Mouse (Mus musculus) neural tube, embryonic 14.5 days (tissue): Measurements from ENCODE around the gene Ccdc63. TPM values are rescaled to one million over a fixed set of nuclear protein-coding genes. Genes with fewer than 3 reads are reported as not detected.

Experiments
- ATAC-seq: fragments of 200-750 bp; cut with Nextera tagmentation; 2 replicates; pipeline ENCODE4 v1.8.0; 2017; ENCODE audit warnings: low read depth, mild to moderate bottlenecking, moderate TSS enrichment, moderate library complexity
- H3K27ac ChIP-seq: fragments of 300-500 bp; sonication (generic); 2 replicates; pipeline ENCODE4 v1.5.1; 2014; ENCODE audit warnings: low read depth, mild to moderate bottlenecking, control low read depth, low read length, moderate library complexity, mixed read lengths
- H3K27me3 ChIP-seq: fragments of 300-500 bp; sonication (generic); 2 replicates; pipeline ENCODE4 v1.6.1; 2014; ENCODE audit warnings: low read length; ENCODE audit not compliant: control insufficient read depth, insufficient read depth
- H3K36me3 ChIP-seq: fragments of 300-500 bp; sonication (generic); 2 replicates; pipeline ENCODE4 v1.6.1; 2014; ENCODE audit warnings: low read length, mixed read lengths; ENCODE audit not compliant: control insufficient read depth, insufficient read depth
- H3K4me1 ChIP-seq: fragments of 300-500 bp; sonication (generic); 2 replicates; pipeline ENCODE4 v1.6.1; 2014; ENCODE audit warnings: low read length; ENCODE audit not compliant: control insufficient read depth, insufficient read depth
- H3K4me2 ChIP-seq: fragments of 300-500 bp; sonication (generic); 2 replicates; pipeline ENCODE4 v1.6.1; 2014; ENCODE audit warnings: mild to moderate bottlenecking, low read depth, low read length, control low read depth
- H3K4me3 ChIP-seq: fragments of 300-500 bp; sonication (generic); 2 replicates; pipeline ENCODE4 v1.5.1; 2014; ENCODE audit warnings: low read depth, low read length, control low read depth, mixed read lengths
- H3K9ac ChIP-seq: fragments of 300-500 bp; sonication (generic); replicated peaks from 2 replicates; pipeline ENCODE4 v1.6.1; 2014; ENCODE audit warnings: low read depth, mild to moderate bottlenecking, control low read depth, low read length, mixed read lengths
- H3K9me3 ChIP-seq: fragments of 300-500 bp; sonication (generic); 2 replicates; pipeline ENCODE4 v1.6.1; 2016; ENCODE audit warnings: low read length; ENCODE audit not compliant: control insufficient read depth
- WGBS: fragments of 180-500 bp; shearing (Covaris S2); extraction: QIAGEN DNeasy Blood & Tissue Kit; methylation state at CpG from one replicate; pipeline ENCODE4 v1.1.7; 2014; 5-methylcytosine and 5-hydroxymethylcytosine counted together
- polyA plus RNA-seq: library from polyadenylated mRNA; unstranded; fragments of >200 nt; fragmentation: Nextera tagmentation; extraction: Ambion mirVana; gene quantifications from 2 replicates; pipeline ENCODE4 v1.2.1, GENCODE M21; 2014

Ccdc63 gene
- polyA plus RNA-seq, 1 experiment from 2014 or later = 0.13 TPM

DNA sequence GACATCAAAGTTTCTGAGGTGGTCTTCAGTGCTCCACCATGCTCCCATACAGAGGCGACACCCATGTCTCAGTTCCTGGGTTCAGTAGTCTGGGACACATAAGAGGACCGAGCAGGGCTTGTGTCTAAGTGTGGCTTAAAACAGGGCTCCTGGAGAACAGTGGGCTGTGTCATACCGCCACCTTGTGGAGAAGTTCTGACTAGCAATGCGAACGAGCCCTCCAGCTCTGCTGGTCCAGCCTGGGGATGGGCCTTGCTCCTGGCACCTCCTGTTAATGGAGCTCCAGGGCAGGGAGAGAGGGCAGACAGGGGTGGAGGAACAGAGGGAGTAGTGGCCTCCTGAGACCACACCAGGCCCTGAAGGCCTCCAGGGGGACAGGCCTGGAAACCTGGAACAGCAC is 51.7 kb downstream of the Ccdc63 start:
- 4% methylated on average over 5 of the region's 5 CpGs for WGBS
- no peak overlapping the region for H3K9ac ChIP-seq

DNA sequence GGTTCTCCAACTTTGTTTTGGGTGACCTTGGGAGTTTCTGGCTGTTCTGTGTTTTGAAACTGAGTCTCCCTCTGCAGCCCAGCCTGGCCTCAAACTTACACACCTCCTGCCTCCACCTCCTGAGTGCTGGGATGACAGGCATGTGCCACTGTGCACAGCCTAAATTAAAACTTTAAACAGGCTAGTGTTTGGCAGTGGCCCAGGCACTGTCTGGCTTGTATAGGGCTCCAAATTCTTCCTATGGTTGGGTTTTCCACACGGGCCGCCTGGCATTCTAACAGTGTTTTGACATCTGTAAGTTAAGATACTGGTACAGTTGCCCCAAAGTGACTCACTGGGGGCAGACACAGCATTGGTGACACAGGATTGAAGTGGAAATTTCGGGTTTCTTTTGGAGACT is 54.5 kb downstream of the Ccdc63 start:
- no peaks in the 10 kb centered on the region for H3K36me3 ChIP-seq
- H3K27ac ChIP-seq = no peak overlapping the region
- H3K9ac ChIP-seq = no peak overlapping the region
- H3K4me2 ChIP-seq = no peak overlapping the region
- WGBS = 71% methylated on average over 3 of the region's 3 CpGs
- H3K9me3 ChIP-seq = no peaks in the 10 kb centered on the region
- no peak for ATAC-seq
- no peak overlapping the region for H3K4me3 ChIP-seq
- no peaks in the 10 kb centered on the region for H3K4me1 ChIP-seq
- no peaks in the 10 kb centered on the region for H3K27me3 ChIP-seq

More for the DNA sequence above, 51.7 kb downstream of the Ccdc63 start:
- Histone ChIP-seq H3K4me1 (no peaks in the 10 kb centered on the region), H3K27ac (no peak overlapping the region), H3K36me3 (no peaks in the 10 kb centered on the region), H3K4me3 (no peak overlapping the region), H3K9me3 (no peaks in the 10 kb centered on the region), H3K4me2 (no peak overlapping the region), H3K27me3 (no peaks in the 10 kb centered on the region)
- peak; percentile 83 for ATAC-seq

DNA sequence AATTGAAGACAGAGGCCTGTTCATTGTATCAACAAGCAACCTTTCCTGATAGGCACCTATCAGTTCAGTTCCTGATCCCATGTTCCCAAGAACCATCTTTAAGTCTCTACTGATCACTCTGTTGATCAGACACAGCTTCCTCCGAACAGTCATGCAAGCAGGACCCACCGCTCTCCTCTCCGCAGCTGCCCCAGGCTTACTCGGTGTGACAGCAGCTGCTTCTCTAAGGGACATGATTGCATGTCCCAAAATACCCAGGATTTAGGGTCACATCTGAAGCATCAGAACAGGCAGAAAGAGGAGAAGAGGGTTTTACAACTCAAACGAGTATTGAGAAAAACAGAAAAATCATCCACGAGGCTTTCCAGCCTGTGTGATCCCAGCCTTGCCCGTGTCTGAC is 55.3 kb downstream of the Ccdc63 start:
- H3K4me3 ChIP-seq = no peak overlapping the region
- no peak overlapping the region for H3K4me2 ChIP-seq
- no peak overlapping the region for H3K27ac ChIP-seq
- 82% methylated on average over 7 of the region's 7 CpGs for WGBS
- no peaks in the 10 kb centered on the region for H3K27me3 ChIP-seq
- no peaks in the 10 kb centered on the region for H3K9me3 ChIP-seq
- ATAC-seq = no peak
- H3K36me3 ChIP-seq = no peaks in the 10 kb centered on the region
- H3K4me1 ChIP-seq = no peaks in the 10 kb centered on the region
- no peak overlapping the region for H3K9ac ChIP-seq

DNA sequence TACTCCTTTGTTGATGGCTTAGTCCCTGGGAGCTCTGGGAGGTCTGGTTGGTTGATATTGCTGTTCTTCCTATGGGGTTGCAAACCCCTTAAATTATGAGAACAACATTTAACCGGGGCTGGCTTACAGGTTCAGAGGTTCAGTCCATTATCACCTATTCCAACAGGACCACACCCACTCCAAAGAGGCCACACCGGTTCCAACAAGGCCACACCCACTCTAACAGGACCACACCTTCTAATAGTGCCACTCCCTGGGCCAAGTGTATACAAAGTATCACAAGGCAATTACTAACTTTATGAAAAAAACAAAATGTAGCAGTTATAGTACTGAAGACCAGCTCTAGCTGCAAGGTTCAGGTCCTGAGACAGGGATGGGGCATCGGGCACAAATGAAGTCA is 56.2 kb downstream of the Ccdc63 start:
- ATAC-seq = no peak
- WGBS = 69% methylated on average over 3 of the region's 3 CpGs

DNA sequence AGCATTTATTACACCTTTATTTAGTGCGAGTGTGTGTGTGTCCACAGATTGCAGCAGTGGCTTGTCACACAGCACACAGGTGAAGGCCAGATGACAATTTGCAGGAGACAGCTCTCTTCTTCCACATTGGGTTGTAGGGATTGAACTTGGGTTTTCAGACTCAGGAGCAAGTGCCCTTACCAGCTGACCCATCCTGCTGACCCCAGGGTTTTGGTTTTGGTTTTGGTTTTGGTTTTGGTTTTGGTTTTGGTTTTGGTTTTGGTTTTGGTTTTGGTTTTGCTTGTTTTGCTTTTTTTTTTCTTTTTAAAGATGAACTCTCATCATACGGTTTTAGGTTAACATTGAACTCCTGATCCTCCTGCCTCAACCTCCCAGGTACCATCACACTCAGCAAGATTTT is 57.3 kb downstream of the Ccdc63 start:
- Histone ChIP-seq H3K9me3 (no peaks in the 10 kb centered on the region), H3K4me3 (no peak overlapping the region), H3K27ac (no peak overlapping the region), H3K27me3 (no peaks in the 10 kb centered on the region), H3K36me3 (no peaks in the 10 kb centered on the region), H3K4me1 (no peaks in the 10 kb centered on the region), H3K9ac (no peak overlapping the region), H3K4me2 (no peak overlapping the region)
- no peak for ATAC-seq
- WGBS = 88% methylated on average over 2 of the region's 2 CpGs

More for the DNA sequence above, 56.2 kb downstream of the Ccdc63 start:
- H3K27me3 ChIP-seq = no peaks in the 10 kb centered on the region
- H3K4me2 ChIP-seq = no peak overlapping the region
- no peaks in the 10 kb centered on the region for H3K36me3 ChIP-seq
- no peak overlapping the region for H3K4me3 ChIP-seq
- no peaks in the 10 kb centered on the region for H3K4me1 ChIP-seq
- no peak overlapping the region for H3K9ac ChIP-seq
- no peaks in the 10 kb centered on the region for H3K9me3 ChIP-seq
- no peak overlapping the region for H3K27ac ChIP-seq

DNA sequence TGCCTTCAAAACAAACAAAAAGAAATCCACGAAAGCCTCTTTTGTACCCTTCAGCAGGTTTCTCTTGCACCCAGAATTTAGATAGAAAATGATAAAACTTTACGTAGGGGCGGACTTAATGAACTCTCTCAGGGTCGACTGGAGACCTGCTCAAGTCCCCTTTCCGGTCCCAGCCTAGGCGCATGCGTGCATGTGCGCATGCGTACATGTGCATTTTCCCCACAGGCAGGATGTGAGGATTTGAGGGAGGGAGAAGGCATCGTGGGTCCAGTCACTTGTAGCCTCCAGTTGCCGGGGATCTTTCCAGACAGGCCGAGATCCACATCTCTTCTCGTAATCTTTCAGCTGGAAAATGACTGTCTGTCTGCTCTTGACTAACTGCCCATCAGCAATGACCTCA is 59.2 kb downstream of the Ccdc63 start:
- Histone ChIP-seq H3K27me3 (no peaks in the 10 kb centered on the region), H3K4me3 (no peak overlapping the region), H3K36me3 (no peaks in the 10 kb centered on the region), H3K4me2 (no peak overlapping the region), H3K9ac (no peak overlapping the region), H3K9me3 (no peaks in the 10 kb centered on the region), H3K4me1 (no peaks in the 10 kb centered on the region), H3K27ac (no peak overlapping the region)
- no peak for ATAC-seq
- 89% methylated on average over 13 of the region's 13 CpGs for WGBS

DNA sequence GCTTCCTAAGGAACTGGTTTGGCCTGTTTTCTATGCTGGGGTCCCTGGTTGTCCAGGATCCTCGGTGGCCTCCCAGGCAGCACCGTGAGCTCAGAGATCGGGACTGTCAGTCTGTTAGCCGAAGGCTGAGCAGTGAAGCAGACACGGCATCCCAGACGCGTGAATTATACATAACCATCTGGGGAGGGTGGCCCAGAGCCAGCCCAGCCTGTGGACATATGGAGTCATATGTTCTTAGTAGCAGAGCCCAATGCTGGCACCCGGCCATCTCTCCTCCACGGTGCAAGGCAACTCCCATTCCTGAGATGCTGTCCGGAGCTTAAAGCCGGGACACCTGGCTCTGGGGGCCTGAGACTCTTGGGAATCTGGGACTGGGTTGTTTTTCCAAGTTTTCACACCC is 59.7 kb downstream of the Ccdc63 start:
- Histone ChIP-seq H3K27me3 (no peaks in the 10 kb centered on the region), H3K9me3 (no peaks in the 10 kb centered on the region), H3K27ac (no peak overlapping the region), H3K9ac (no peak overlapping the region), H3K4me3 (no peak overlapping the region), H3K36me3 (no peaks in the 10 kb centered on the region), H3K4me2 (no peak overlapping the region), H3K4me1 (no peaks in the 10 kb centered on the region)
- 38% methylated on average over 11 of the region's 11 CpGs for WGBS
- peak; percentile 61; the same call in 1 of the 2 replicates for ATAC-seq

DNA sequence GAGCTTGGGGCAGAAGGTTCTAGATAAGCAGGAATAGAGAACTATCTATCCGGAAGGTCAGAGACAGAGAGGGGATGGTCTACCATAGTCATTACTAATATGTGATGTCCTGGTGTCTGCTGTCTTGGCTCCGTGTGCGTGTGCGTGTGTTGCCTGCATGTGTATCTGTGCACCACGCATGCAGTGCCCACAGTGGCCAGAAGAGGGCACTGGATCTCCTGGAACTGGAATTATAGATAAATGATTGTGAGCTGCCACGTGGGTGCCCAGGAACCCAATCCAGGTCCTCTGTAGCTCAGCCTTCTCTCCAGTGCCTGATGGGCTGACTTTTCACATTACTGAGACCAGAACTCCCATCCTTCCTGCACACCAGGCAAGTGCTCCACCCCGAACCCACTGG is 60.8 kb downstream of the Ccdc63 start:
- Histone ChIP-seq H3K36me3 (no peaks in the 10 kb centered on the region), H3K27me3 (no peaks in the 10 kb centered on the region), H3K27ac (no peak overlapping the region), H3K4me1 (no peaks in the 10 kb centered on the region), H3K9me3 (no peaks in the 10 kb centered on the region), H3K4me3 (no peak overlapping the region), H3K9ac (no peak overlapping the region), H3K4me2 (no peak overlapping the region)
- no peak for ATAC-seq
- WGBS = 78% methylated on average over 7 of the region's 7 CpGs

DNA sequence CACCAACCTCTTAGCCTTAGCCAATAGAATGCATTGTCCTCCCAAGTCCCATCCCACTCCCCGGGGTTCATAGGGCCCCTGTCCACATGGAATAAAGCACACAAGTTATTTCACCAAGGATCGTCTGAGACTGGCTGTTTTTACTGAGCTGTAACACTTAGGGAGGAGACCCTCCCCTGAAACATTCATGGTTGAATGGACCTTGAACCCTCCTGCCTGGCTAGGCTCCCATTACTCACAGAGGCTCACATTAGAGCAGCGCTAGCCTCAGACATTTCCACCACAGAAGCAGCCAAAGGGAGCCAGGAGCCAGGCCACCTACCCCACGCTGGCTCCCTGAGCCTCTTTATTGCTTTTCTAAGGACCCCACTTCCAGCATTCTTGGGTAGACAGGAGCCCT is 63.4 kb downstream of the Ccdc63 start:
- H3K4me2 ChIP-seq = no peak overlapping the region
- H3K4me1 ChIP-seq = no peaks in the 10 kb centered on the region
- no peak overlapping the region for H3K9ac ChIP-seq
- H3K27me3 ChIP-seq = no peaks in the 10 kb centered on the region
- no peak overlapping the region for H3K27ac ChIP-seq
- ATAC-seq = no peak
- no peaks in the 10 kb centered on the region for H3K36me3 ChIP-seq
- no peaks in the 10 kb centered on the region for H3K9me3 ChIP-seq
- WGBS = 64% methylated on average over 4 of the region's 4 CpGs
- H3K4me3 ChIP-seq = no peak overlapping the region

DNA sequence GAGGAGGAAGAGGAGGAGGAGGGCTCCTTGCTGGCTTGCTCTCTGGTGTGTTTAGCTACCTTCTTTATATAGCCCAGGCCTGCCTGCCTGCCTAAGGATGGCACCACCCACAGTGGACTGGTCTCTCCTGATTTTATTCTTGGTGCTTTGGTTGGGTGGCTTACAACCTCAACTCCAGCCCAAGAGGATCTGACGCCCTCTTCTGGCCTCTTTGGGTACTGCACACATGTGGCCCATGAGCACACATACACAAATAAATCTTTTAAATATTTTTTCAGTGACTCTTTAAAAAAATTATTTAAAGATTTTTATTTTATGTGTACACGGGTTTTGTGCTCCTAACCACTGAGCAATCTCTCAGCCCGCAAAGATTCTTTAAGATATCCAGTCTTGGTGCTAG is 64.9 kb downstream of the Ccdc63 start:
- Histone ChIP-seq H3K4me1 (no peaks in the 10 kb centered on the region), H3K27ac (no peak overlapping the region), H3K36me3 (no peaks in the 10 kb centered on the region), H3K4me3 (no peak overlapping the region), H3K4me2 (no peak overlapping the region), H3K27me3 (no peaks in the 10 kb centered on the region), H3K9me3 (no peaks in the 10 kb centered on the region), H3K9ac (no peak overlapping the region)
- ATAC-seq = no peak
- 52% methylated on average over 3 of the region's 3 CpGs for WGBS
